Mouse (Mus musculus) lung, embryonic 14.5 days (tissue): ENCODE results near the gene Cdh23. TPM values are rescaled to one million over a fixed set of nuclear protein-coding genes. Genes with fewer than 3 reads are reported as not detected.

Source experiments
- ATAC-seq: fragments of 200-750 bp; cut with Nextera tagmentation; 2 replicates; pipeline ENCODE4 v1.8.0; 2017; ENCODE audit warnings: mild to moderate bottlenecking, moderate TSS enrichment, moderate library complexity; ENCODE audit not compliant: insufficient read depth
- DNase-seq: peaks from one replicate; pipeline ENCODE4 v3.0.0-alpha.2; 2015
- H3K27ac ChIP-seq: fragments of 300-500 bp; sonication (generic); 2 replicates; pipeline ENCODE4 v1.5.1; 2014; ENCODE audit warnings: low read depth, mild to moderate bottlenecking, moderate library complexity
- H3K27me3 ChIP-seq: fragments of 300-500 bp; sonication (generic); 2 replicates; pipeline ENCODE4 v1.6.1; 2014; ENCODE audit warnings: low read length, control low read depth; ENCODE audit not compliant: insufficient read depth
- H3K36me3 ChIP-seq: fragments of 300-500 bp; sonication (generic); 2 replicates; pipeline ENCODE4 v1.6.1; 2014; ENCODE audit warnings: control low read depth; ENCODE audit not compliant: insufficient read depth
- H3K4me1 ChIP-seq: fragments of 300-500 bp; sonication (generic); 2 replicates; pipeline ENCODE4 v1.6.1; 2014; ENCODE audit warnings: antibody characterized with exemption, control low read depth; ENCODE audit not compliant: insufficient read depth
- H3K4me2 ChIP-seq: fragments of 300-500 bp; sonication (generic); 2 replicates; pipeline ENCODE4 v1.6.1; 2014; ENCODE audit warnings: mild to moderate bottlenecking
- H3K4me3 ChIP-seq: fragments of 300-500 bp; sonication (generic); 2 replicates; pipeline ENCODE4 v1.5.1; 2014; ENCODE audit warnings: low read depth, low read length
- H3K9ac ChIP-seq: fragments of 300-500 bp; sonication (generic); 2 replicates; pipeline ENCODE4 v1.6.1; 2014
- H3K9me3 ChIP-seq: fragments of 300-500 bp; sonication (generic); 2 replicates; pipeline ENCODE4 v1.6.1; 2016; ENCODE audit warnings: low read depth, low read length, control low read depth
- CTCF ChIP-seq: IDR thresholded peaks from 2 replicates; pipeline ENCODE4 v1.5.1; 2016; ENCODE audit warnings: antibody characterized with exemption, low read depth
- whole genome bisulfite sequencing: fragments of 180-500 bp; shearing (Covaris S2); extraction: QIAGEN DNeasy Blood & Tissue Kit; methylation state at CpG from one replicate; pipeline ENCODE4 v1.1.7; 2014; 5-methylcytosine and 5-hydroxymethylcytosine counted together
- polyA plus RNA-seq: library from polyadenylated mRNA; unstranded; fragments of >200 nt; fragmentation: Nextera tagmentation; extraction: Ambion mirVana; gene quantifications from 2 replicates; pipeline ENCODE4 v1.2.1, GENCODE M21; 2014

The Cdh23 gene
- polyA plus RNA-seq, 1 experiment from 2014 or later: 0.26 TPM

GRCm38 (mm10) chr10:60282116-60283014, 413.9 kb downstream of the Cdh23 start:
- H3K4me2 ChIP-seq: no peak overlapping the region
- H3K4me1 ChIP-seq: peaks cover 19% of the 10 kb centered on the region
- 81% methylated on average over 10 of the region's 10 CpGs for WGBS
- H3K36me3 ChIP-seq: no peaks in the 10 kb centered on the region
- H3K27me3 ChIP-seq: no peaks in the 10 kb centered on the region
- DNase-seq (no peak), ATAC-seq (no peak)
- no peaks in the 10 kb centered on the region for H3K9me3 ChIP-seq
- H3K27ac ChIP-seq: no peak overlapping the region
- no peak overlapping the region for H3K9ac ChIP-seq
- no peak overlapping the region for H3K4me3 ChIP-seq
- TF ChIP-seq CTCF: no peak

- no peak for TF ChIP-seq CTCF
- Histone ChIP-seq H3K27me3 (no peaks in the 10 kb centered on the region), H3K4me3 (no peak overlapping the region), H3K27ac (no peak overlapping the region), H3K9me3 (no peaks in the 10 kb centered on the region), H3K4me2 (no peak overlapping the region), H3K4me1 (peaks cover 19% of the 10 kb centered on the region), H3K9ac (no peak overlapping the region), H3K36me3 (no peaks in the 10 kb centered on the region)
- no peak for ATAC-seq
- DNase-seq: no peak
- WGBS: 84% methylated on average over 9 of the region's 9 CpGs
These were observed 414.7 kb downstream of the Cdh23 start for GRCm38 (mm10) chr10:60281571-60282050.

- Histone ChIP-seq H3K36me3 (no peaks in the 10 kb centered on the region), H3K4me2 (no peak overlapping the region), H3K4me3 (no peak overlapping the region), H3K9ac (no peak overlapping the region), H3K4me1 (peaks cover 16% of the 10 kb centered on the region), H3K27ac (no peak overlapping the region), H3K9me3 (no peaks in the 10 kb centered on the region), H3K27me3 (no peaks in the 10 kb centered on the region)
- ATAC-seq (no peak), DNase-seq (no peak)
- no peak for TF ChIP-seq CTCF
- 92% methylated on average over 6 of the region's 6 CpGs for WGBS
These were observed 415.9 kb downstream of the Cdh23 start for GRCm38 (mm10) chr10:60280353-60280752.

GRCm38 (mm10) chr10:60279941-60280301, 416.4 kb downstream of the Cdh23 start:
- no peak overlapping the region for H3K9ac ChIP-seq
- TF ChIP-seq CTCF: no peak
- peaks cover 12% of the 10 kb centered on the region for H3K4me1 ChIP-seq
- no peaks in the 10 kb centered on the region for H3K36me3 ChIP-seq
- 0 out of 2 replicates have a peak overlapping the region, but pooled peaks have one; percentile 2 for H3K4me2 ChIP-seq
- WGBS: 88% methylated on average over 9 of the region's 9 CpGs
- H3K27ac ChIP-seq: no peak overlapping the region
- no peak overlapping the region for H3K4me3 ChIP-seq
- H3K27me3 ChIP-seq: no peaks in the 10 kb centered on the region
- H3K9me3 ChIP-seq: no peaks in the 10 kb centered on the region
- ATAC-seq (no peak), DNase-seq (no peak)

GRCm38 (mm10) chr10:60279290-60279940, 416.9 kb downstream of the Cdh23 start:
- H3K9ac ChIP-seq: no peak overlapping the region
- H3K27ac ChIP-seq: no peak overlapping the region
- H3K4me3 ChIP-seq: no peak overlapping the region
- DNase-seq (no peak), ATAC-seq (no peak)
- no peaks in the 10 kb centered on the region for H3K36me3 ChIP-seq
- no peak for TF ChIP-seq CTCF
- H3K4me2 ChIP-seq: peak overlapping the region; percentile 98; the same call in 1 of the 2 replicates
- WGBS: 72% methylated on average over 8 of the region's 8 CpGs
- H3K27me3 ChIP-seq: no peaks in the 10 kb centered on the region
- no peaks in the 10 kb centered on the region for H3K9me3 ChIP-seq
- H3K4me1 ChIP-seq: peaks cover 7% of the 10 kb centered on the region

GRCm38 (mm10) chr10:60278786-60279185, 417.5 kb downstream of the Cdh23 start:
- peaks cover 7% of the 10 kb centered on the region for H3K4me1 ChIP-seq
- no peaks in the 10 kb centered on the region for H3K27me3 ChIP-seq
- no peak for ATAC-seq
- WGBS: 77% methylated on average over 3 of the region's 3 CpGs
- TF ChIP-seq CTCF: no peak
- H3K4me2 ChIP-seq: peak overlapping the region; percentile 98
- H3K9ac ChIP-seq: no peak overlapping the region
- H3K36me3 ChIP-seq: no peaks in the 10 kb centered on the region
- no peaks in the 10 kb centered on the region for H3K9me3 ChIP-seq
- no peak for DNase-seq
- H3K27ac ChIP-seq: no peak overlapping the region
- no peak overlapping the region for H3K4me3 ChIP-seq

- peak overlapping the region; percentile 75 for H3K27ac ChIP-seq
- peaks cover 7% of the 10 kb centered on the region for H3K4me1 ChIP-seq
- H3K27me3 ChIP-seq: no peaks in the 10 kb centered on the region
- no peaks in the 10 kb centered on the region for H3K36me3 ChIP-seq
- whole genome bisulfite sequencing: 8% methylated on average over 13 of the region's 13 CpGs
- H3K9me3 ChIP-seq: no peaks in the 10 kb centered on the region
- ATAC-seq (no peak; the same call in 1 of the 2 replicates), DNase-seq (no peak)
- peak overlapping the region; percentile 98 for H3K4me2 ChIP-seq
- TF ChIP-seq CTCF: no peak
- peak overlapping the region; percentile 79 for H3K9ac ChIP-seq
- peak overlapping the region; percentile 79 for H3K4me3 ChIP-seq
These were observed 418.3 kb downstream of the Cdh23 start for GRCm38 (mm10) chr10:60278006-60278399.
